Mouse (Mus musculus): Measurements from ENCODE around the gene Dap. TPM values are rescaled to one million over a fixed set of nuclear protein-coding genes. Genes with fewer than 3 reads are reported as not detected.

The Dap gene
- polyA plus RNA-seq, 1 experiment from 2014 or later, result 77.8 TPM

DNA sequence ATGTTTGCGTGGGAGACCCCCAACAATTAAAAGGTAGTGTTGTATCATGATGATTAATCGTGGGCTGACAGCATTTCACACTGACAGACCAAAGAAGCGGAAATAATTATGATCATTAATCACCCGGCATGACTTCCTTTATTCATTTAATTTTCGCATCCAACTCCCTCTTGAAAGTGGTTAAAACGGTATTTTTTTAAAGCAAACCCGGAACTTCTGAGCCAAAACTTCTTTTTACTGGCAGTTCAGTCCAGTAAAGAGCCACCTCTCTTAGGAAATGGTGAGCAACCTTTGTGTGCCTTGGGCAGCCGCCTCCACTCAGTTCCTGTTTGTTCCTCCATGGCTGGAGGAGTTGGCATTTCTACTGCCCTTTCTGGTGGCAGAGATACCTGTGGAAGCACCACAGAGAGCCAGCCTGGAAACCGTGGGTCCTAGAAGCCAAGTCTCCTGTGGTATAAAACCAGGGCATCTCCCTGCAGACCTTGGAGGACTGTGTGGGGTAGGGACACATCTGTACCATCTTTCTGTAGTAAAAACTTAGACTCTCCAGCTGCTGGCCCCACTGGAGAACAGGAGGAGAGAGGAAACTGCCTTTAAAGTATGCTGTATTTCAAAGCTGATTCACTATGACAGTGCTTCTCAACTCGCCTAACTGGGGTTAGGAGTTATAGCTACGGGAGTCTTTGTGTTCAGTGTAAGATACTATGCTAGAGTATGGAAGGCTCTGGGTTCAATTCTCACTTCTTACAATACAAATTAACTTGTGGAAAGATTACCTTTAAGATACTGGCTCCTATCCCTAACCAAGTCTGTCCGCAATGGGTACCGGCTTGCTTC lies 910 bp downstream of the Dap start:
- 15% methylated on average over 13 of the region's 13 CpGs for whole genome bisulfite sequencing (ENCODE audit: insufficient replicate concordance)
- Histone ChIP-seq H3K36me3 (replicated peaks; ENCODE audit: insufficient read depth, low read length) (peaks cover 3% of the 10 kb centered on the region; the same call in 1 of the 2 replicates), H3K9me3 (ENCODE audit: low read length) (no peaks in the 10 kb centered on the region), H3K27ac (ENCODE audit: low read depth) (peak overlapping the region; percentile 91), H3K9ac (replicated peaks) (peak overlapping the region; percentile 93), H3K4me1 (ENCODE audit: insufficient read depth) (peaks cover 12% of the 10 kb centered on the region), H3K4me2 (ENCODE audit: low read depth, low read length) (peak overlapping the region; percentile 89), H3K27me3 (ENCODE audit: insufficient read depth, low read length) (no peaks in the 10 kb centered on the region), H3K4me3 (ENCODE audit: low read depth, low read length) (peak overlapping the region; percentile 84)
- TF ChIP-seq CTCF (IDR thresholded peaks at IDR 0.05; ENCODE audit: low read depth), result no peak
- TF ChIP-seq EP300 (IDR thresholded peaks at IDR 0.05; ENCODE audit: low read depth), result no peak
- ATAC-seq, result no peak
- peak; percentile 34 for DNase-seq

DNA sequence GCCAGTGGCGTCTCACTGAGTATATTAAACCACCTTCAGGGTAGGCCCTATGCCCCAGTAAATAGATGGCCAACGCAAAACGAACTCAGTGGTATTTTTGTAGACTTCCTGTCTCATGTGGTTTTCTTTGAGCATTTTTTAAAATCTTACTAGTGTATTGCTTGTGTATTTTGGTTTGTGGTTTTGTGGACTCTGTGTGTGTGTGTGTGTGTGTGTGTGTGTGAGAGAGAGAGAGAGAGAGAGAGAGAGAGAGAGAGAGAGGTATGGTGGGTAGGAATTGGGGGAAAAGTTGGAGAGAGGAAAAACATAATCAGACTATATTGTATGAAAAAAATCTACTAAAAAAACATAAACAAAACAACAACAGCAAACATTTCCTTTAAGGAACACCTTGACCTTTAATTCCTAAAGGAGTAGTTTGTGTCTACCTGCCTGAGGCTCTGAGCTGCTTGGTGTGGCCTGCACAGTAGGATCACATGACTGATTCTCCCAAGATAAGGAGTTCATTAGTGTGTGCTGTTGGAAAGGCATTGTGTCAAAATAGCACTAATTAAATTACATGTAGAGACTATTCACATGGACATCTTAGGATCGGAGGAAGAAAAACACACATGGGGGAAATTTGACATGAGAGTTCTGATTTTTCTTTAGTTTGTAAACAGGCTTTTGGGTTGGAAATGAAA lies 1.7 kb downstream of the Dap start:
- peaks cover 12% of the 10 kb centered on the region for H3K4me1 ChIP-seq (ENCODE audit: insufficient read depth)
- DNase-seq (no peak), ATAC-seq (no peak)
- 34% methylated on average over 4 of the region's 4 CpGs for WGBS (ENCODE audit: insufficient replicate concordance)
- no peak for TF ChIP-seq CTCF (IDR thresholded peaks at IDR 0.05; ENCODE audit: low read depth)
- TF ChIP-seq EP300 (IDR thresholded peaks at IDR 0.05; ENCODE audit: low read depth), result no peak
- peak overlapping the region; percentile 93 for H3K9ac ChIP-seq (replicated peaks)
- H3K4me2 ChIP-seq (ENCODE audit: low read depth, low read length), result peak overlapping the region; percentile 89
- peak overlapping the region; percentile 91 for H3K27ac ChIP-seq (ENCODE audit: low read depth)
- no peaks in the 10 kb centered on the region for H3K9me3 ChIP-seq (ENCODE audit: low read length)
- H3K4me3 ChIP-seq (ENCODE audit: low read depth, low read length), result peak overlapping the region; percentile 84
- peaks cover 8% of the 10 kb centered on the region; the same call in 1 of the 2 replicates for H3K36me3 ChIP-seq (replicated peaks; ENCODE audit: insufficient read depth, low read length)
- no peaks in the 10 kb centered on the region for H3K27me3 ChIP-seq (ENCODE audit: insufficient read depth, low read length)

DNA sequence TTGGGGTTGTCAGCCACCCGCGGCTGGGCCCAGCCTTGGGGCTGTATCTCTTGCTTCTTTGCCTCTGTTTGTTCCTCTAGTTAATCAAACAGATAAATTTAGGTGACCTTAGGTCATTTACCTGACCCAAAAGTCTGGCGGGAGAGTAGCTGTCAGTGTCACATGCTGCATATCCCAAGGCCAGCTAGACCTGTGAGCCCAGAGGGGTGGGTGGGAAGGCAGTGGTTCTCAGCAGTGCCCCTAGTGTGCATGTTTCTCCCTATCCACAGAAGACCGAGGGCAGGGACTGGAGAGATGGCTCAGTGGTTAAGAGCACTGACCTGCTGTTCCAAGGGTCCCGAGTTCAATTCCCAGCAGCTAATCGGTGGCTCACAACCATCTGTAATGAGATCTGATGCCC lies 2.4 kb downstream of the Dap start:
- ATAC-seq (peak; percentile 67), DNase-seq (peak; percentile 62)
- Histone ChIP-seq H3K4me3 (ENCODE audit: low read depth, low read length) (0 out of 2 replicates have a peak overlapping the region, but pooled peaks have one; percentile 84), H3K4me1 (ENCODE audit: insufficient read depth) (peaks cover 12% of the 10 kb centered on the region), H3K27me3 (ENCODE audit: insufficient read depth, low read length) (no peaks in the 10 kb centered on the region), H3K9me3 (ENCODE audit: low read length) (no peaks in the 10 kb centered on the region), H3K27ac (ENCODE audit: low read depth) (peak overlapping the region; percentile 91), H3K36me3 (replicated peaks; ENCODE audit: insufficient read depth, low read length) (peaks cover 8% of the 10 kb centered on the region; the same call in 1 of the 2 replicates), H3K9ac (replicated peaks) (peak overlapping the region; percentile 42; the same call in 1 of the 2 replicates), H3K4me2 (ENCODE audit: low read depth, low read length) (peak overlapping the region; percentile 89)
- TF ChIP-seq CTCF (IDR thresholded peaks at IDR 0.05; ENCODE audit: low read depth) (peak; percentile 51), EP300 (IDR thresholded peaks at IDR 0.05; ENCODE audit: low read depth) (no peak)
- WGBS (ENCODE audit: insufficient replicate concordance), result 60% methylated on average over 6 of the region's 6 CpGs

DNA sequence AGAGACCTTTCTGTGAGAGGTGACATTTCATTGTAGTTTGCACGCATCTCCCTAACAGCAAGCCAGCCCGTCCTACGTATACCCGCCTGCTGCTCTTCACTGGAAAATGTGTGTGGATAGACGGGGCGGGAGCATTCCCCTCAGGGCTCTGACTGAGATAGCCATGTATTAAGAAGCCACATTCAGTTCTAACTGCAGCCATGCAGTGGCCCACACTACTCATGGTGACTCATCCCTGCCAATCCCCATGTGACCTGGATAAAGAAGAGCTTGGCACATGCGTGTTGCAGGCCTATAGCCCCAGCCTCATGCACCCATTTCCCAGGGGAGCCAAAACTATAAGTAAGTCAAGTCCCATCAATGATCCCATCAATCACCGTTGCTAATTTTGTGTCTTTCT lies 3.7 kb downstream of the Dap start:
- H3K9me3 ChIP-seq (ENCODE audit: low read length), result no peaks in the 10 kb centered on the region
- WGBS (ENCODE audit: insufficient replicate concordance), result 86% methylated on average over 8 of the region's 8 CpGs
- ATAC-seq, result no peak
- no peak for DNase-seq
- no peak overlapping the region for H3K4me2 ChIP-seq (ENCODE audit: low read depth, low read length)
- no peak overlapping the region for H3K4me3 ChIP-seq (ENCODE audit: low read depth, low read length)
- peaks cover 8% of the 10 kb centered on the region; the same call in 1 of the 2 replicates for H3K36me3 ChIP-seq (replicated peaks; ENCODE audit: insufficient read depth, low read length)
- H3K27me3 ChIP-seq (ENCODE audit: insufficient read depth, low read length), result no peaks in the 10 kb centered on the region
- TF ChIP-seq EP300 (IDR thresholded peaks at IDR 0.05; ENCODE audit: low read depth), result no peak
- no peak for TF ChIP-seq CTCF (IDR thresholded peaks at IDR 0.05; ENCODE audit: low read depth)
- H3K4me1 ChIP-seq (ENCODE audit: insufficient read depth), result peaks cover 12% of the 10 kb centered on the region
- no peak overlapping the region for H3K27ac ChIP-seq (ENCODE audit: low read depth)
- no peak overlapping the region for H3K9ac ChIP-seq (replicated peaks)

DNA sequence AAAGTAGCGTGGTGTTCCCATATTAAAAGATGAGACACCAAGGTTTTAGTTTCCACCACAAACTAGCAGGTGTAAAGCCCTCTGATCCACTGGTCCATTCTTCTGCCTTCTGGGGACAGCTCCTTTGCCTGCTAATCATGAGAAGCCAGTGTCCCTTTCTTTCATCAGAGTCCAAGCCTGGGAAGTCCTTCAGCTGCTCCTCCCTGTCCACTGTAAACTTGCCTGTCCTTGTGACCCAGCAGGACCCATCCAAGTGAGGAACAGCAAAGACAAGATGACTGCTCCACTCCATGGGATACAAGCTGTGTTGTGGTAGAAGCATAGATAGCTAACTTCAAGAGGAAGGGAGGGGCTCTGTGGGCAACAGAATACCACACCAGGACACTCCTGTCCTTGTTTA lies 8.9 kb downstream of the Dap start:
- 73% methylated on average over 1 of the region's 1 CpGs for WGBS (ENCODE audit: insufficient replicate concordance)
- Histone ChIP-seq H3K4me1 (ENCODE audit: insufficient read depth) (peaks cover 14% of the 10 kb centered on the region), H3K27me3 (ENCODE audit: insufficient read depth, low read length) (no peaks in the 10 kb centered on the region), H3K27ac (ENCODE audit: low read depth) (no peak overlapping the region), H3K9ac (replicated peaks) (no peak overlapping the region), H3K4me2 (ENCODE audit: low read depth, low read length) (no peak overlapping the region), H3K36me3 (replicated peaks; ENCODE audit: insufficient read depth, low read length) (peaks cover 16% of the 10 kb centered on the region; the same call in 1 of the 2 replicates), H3K9me3 (ENCODE audit: low read length) (no peaks in the 10 kb centered on the region), H3K4me3 (ENCODE audit: low read depth, low read length) (no peak overlapping the region)
- no peak for TF ChIP-seq EP300 (IDR thresholded peaks at IDR 0.05; ENCODE audit: low read depth)
- no peak for TF ChIP-seq CTCF (IDR thresholded peaks at IDR 0.05; ENCODE audit: low read depth)
- DNase-seq (no peak), ATAC-seq (no peak)

All from liver, postnatal 0 days (tissue).